Mouse (Mus musculus): ENCODE measurements at regions not wholly inside any gene's neighbourhood (a gene's known extent, or its start where the extent isn't known, plus 50 kb on each side); places are given as distances from the start of the nearest gene placed in this dataset.

GRCm38 (mm10) chr2:47922965-47923364, 890.9 kb upstream of the Acvr2a start:
- no peaks in the 10 kb centered on the region for H3K36me3 ChIP-seq (ENCODE audit: insufficient read depth, low read length)
- no peak for TF ChIP-seq CTCF (IDR thresholded peaks at IDR 0.05; ENCODE audit: low read depth)
- H3K4me1 ChIP-seq (ENCODE audit: insufficient read depth, low read length) = no peaks in the 10 kb centered on the region
- no peak for ATAC-seq
- H3K4me2 ChIP-seq (ENCODE audit: low read depth, low read length) = no peak overlapping the region
- H3K27ac ChIP-seq = no peak overlapping the region
- no peak for DNase-seq (ENCODE audit: low spot score)
- no peak overlapping the region for H3K9ac ChIP-seq (replicated peaks; ENCODE audit: low read length)
- no peaks in the 10 kb centered on the region for H3K9me3 ChIP-seq (ENCODE audit: low read length)
- H3K27me3 ChIP-seq (ENCODE audit: insufficient read depth, low read length) = no peaks in the 10 kb centered on the region
- no peak overlapping the region for H3K4me3 ChIP-seq (ENCODE audit: low read length)

- Histone ChIP-seq H3K4me2 (ENCODE audit: low read depth, low read length) (no peak overlapping the region), H3K9ac (replicated peaks; ENCODE audit: low read length) (no peak overlapping the region), H3K4me3 (ENCODE audit: low read length) (no peak overlapping the region), H3K9me3 (ENCODE audit: low read length) (no peaks in the 10 kb centered on the region), H3K27me3 (ENCODE audit: insufficient read depth, low read length) (no peaks in the 10 kb centered on the region), H3K4me1 (ENCODE audit: insufficient read depth, low read length) (no peaks in the 10 kb centered on the region), H3K27ac (no peak overlapping the region), H3K36me3 (ENCODE audit: insufficient read depth, low read length) (no peaks in the 10 kb centered on the region)
- no peak for TF ChIP-seq CTCF (IDR thresholded peaks at IDR 0.05; ENCODE audit: low read depth)
- no peak for DNase-seq (ENCODE audit: low spot score)
- ATAC-seq = no peak
These were observed 887.3 kb upstream of the Acvr2a start for GRCm38 (mm10) chr2:47926620-47927019.

GRCm38 (mm10) chr2:47945061-47945460, 868.8 kb upstream of the Acvr2a start:
- Histone ChIP-seq H3K9ac (replicated peaks; ENCODE audit: low read length) (no peak overlapping the region), H3K27ac (no peak overlapping the region), H3K36me3 (ENCODE audit: insufficient read depth, low read length) (no peaks in the 10 kb centered on the region), H3K9me3 (ENCODE audit: low read length) (no peaks in the 10 kb centered on the region), H3K27me3 (ENCODE audit: insufficient read depth, low read length) (no peaks in the 10 kb centered on the region), H3K4me3 (ENCODE audit: low read length) (no peak overlapping the region), H3K4me2 (ENCODE audit: low read depth, low read length) (no peak overlapping the region), H3K4me1 (ENCODE audit: insufficient read depth, low read length) (no peaks in the 10 kb centered on the region)
- ATAC-seq (no peak), DNase-seq (ENCODE audit: low spot score) (peak; percentile 3)
- no peak; the same call in 1 of the 2 replicates for TF ChIP-seq CTCF (IDR thresholded peaks at IDR 0.05; ENCODE audit: low read depth)

- Histone ChIP-seq H3K4me3 (ENCODE audit: low read length) (no peak overlapping the region), H3K4me1 (ENCODE audit: insufficient read depth, low read length) (no peaks in the 10 kb centered on the region), H3K9ac (replicated peaks; ENCODE audit: low read length) (no peak overlapping the region), H3K27ac (no peak overlapping the region), H3K9me3 (ENCODE audit: low read length) (no peaks in the 10 kb centered on the region), H3K36me3 (ENCODE audit: insufficient read depth, low read length) (no peaks in the 10 kb centered on the region), H3K4me2 (ENCODE audit: low read depth, low read length) (no peak overlapping the region), H3K27me3 (ENCODE audit: insufficient read depth, low read length) (no peaks in the 10 kb centered on the region)
- WGBS = 80% methylated on average over 1 of the region's 1 CpGs
- no peak for TF ChIP-seq CTCF (IDR thresholded peaks at IDR 0.05; ENCODE audit: low read depth)
- DNase-seq (ENCODE audit: low spot score) (no peak), ATAC-seq (no peak)
These were observed 822.8 kb upstream of the Acvr2a start for GRCm38 (mm10) chr2:47991132-47991531.

- Histone ChIP-seq H3K9ac (replicated peaks; ENCODE audit: low read length) (no peak overlapping the region), H3K9me3 (ENCODE audit: low read length) (no peaks in the 10 kb centered on the region), H3K27ac (no peak overlapping the region), H3K4me2 (ENCODE audit: low read depth, low read length) (no peak overlapping the region), H3K27me3 (ENCODE audit: insufficient read depth, low read length) (no peaks in the 10 kb centered on the region), H3K36me3 (ENCODE audit: insufficient read depth, low read length) (no peaks in the 10 kb centered on the region), H3K4me1 (ENCODE audit: insufficient read depth, low read length) (no peaks in the 10 kb centered on the region), H3K4me3 (ENCODE audit: low read length) (no peak overlapping the region)
- no peak for TF ChIP-seq CTCF (IDR thresholded peaks at IDR 0.05; ENCODE audit: low read depth)
- ATAC-seq = no peak
- DNase-seq (ENCODE audit: low spot score) = peak; percentile 7
- WGBS = 61% methylated on average over 5 of the region's 5 CpGs
These were observed 819.7 kb upstream of the Acvr2a start for GRCm38 (mm10) chr2:47994185-47994584.

- DNase-seq (ENCODE audit: low spot score) = no peak
- H3K9ac ChIP-seq (replicated peaks; ENCODE audit: low read length) = no peak overlapping the region
- no peaks in the 10 kb centered on the region for H3K36me3 ChIP-seq (ENCODE audit: insufficient read depth, low read length)
- 82% methylated on average over 6 of the region's 6 CpGs for WGBS
- H3K4me2 ChIP-seq (ENCODE audit: low read depth, low read length) = no peak overlapping the region
- H3K9me3 ChIP-seq (ENCODE audit: low read length) = no peaks in the 10 kb centered on the region
- no peak overlapping the region for H3K27ac ChIP-seq
- TF ChIP-seq CTCF (IDR thresholded peaks at IDR 0.05; ENCODE audit: low read depth) = no peak
- no peaks in the 10 kb centered on the region for H3K27me3 ChIP-seq (ENCODE audit: insufficient read depth, low read length)
- H3K4me1 ChIP-seq (ENCODE audit: insufficient read depth, low read length) = no peaks in the 10 kb centered on the region
- no peak for ATAC-seq
- H3K4me3 ChIP-seq (ENCODE audit: low read length) = no peak overlapping the region
These were observed 812.7 kb upstream of the Acvr2a start for GRCm38 (mm10) chr2:48001230-48001629.

GRCm38 (mm10) chr2:48001800-48002507, 812.0 kb upstream of the Acvr2a start:
- peak; percentile 83 for TF ChIP-seq CTCF (IDR thresholded peaks at IDR 0.05; ENCODE audit: low read depth)
- peak; percentile 91 for DNase-seq (ENCODE audit: low spot score)
- Histone ChIP-seq H3K27me3 (ENCODE audit: insufficient read depth, low read length) (no peaks in the 10 kb centered on the region), H3K4me2 (ENCODE audit: low read depth, low read length) (no peak overlapping the region), H3K27ac (no peak overlapping the region), H3K4me3 (ENCODE audit: low read length) (no peak overlapping the region), H3K9me3 (ENCODE audit: low read length) (no peaks in the 10 kb centered on the region), H3K9ac (replicated peaks; ENCODE audit: low read length) (no peak overlapping the region), H3K4me1 (ENCODE audit: insufficient read depth, low read length) (no peaks in the 10 kb centered on the region), H3K36me3 (ENCODE audit: insufficient read depth, low read length) (no peaks in the 10 kb centered on the region)
- 49% methylated on average over 11 of the region's 11 CpGs for WGBS
- peak; percentile 85 for ATAC-seq

Data from hindbrain, postnatal 0 days (tissue).